ENCODE assay signal across 18 mouse cellular contexts in the genomic region with DNA sequence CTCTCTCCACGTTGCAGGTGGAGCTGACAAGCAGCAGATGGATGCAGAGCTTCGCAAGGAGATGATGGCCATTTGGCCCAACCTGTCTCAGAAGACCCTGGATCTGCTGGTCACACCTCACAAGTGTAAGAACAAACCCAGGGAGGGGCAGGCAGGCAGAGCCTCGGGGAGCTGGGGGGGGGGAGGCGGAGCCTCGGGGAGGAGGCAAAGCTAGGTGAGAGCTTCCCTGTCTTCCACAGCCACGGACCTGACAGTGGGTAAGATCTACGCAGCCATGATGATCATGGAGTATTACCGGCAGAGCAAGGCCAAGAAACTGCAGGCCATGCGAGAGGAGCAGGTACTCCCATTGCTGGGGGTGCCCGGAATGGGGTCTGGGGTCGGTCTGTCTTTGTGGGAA.
"Had no signal": no experiment of that assay in that cellular context is flagged by ENCODE, and none has a peak within 500 bp of the region (broad histone marks: within the 10 kb centered on the region; RNA-seq: fewer than 3 reads in every experiment).

No protein-coding gene starts in this region.

- H3K27me3 ChIP-seq: midbrain, embryonic 12.5 days; neural tube, embryonic 13.5 days; neural tube, embryonic 15.5 days had no signal

- DNase-seq: lung, adult 18-20 months; lung, embryonic 14.5 days; lung, postnatal 10 days; lung, postnatal 4 days; midbrain, embryonic 14.5 days; retina, postnatal 1 day; right cerebral cortex, adult 18-20 months; right cerebral cortex, postnatal 25 days; right cerebral cortex, postnatal 4 days; spleen, adult 18-20 months; thymus, adult 18-20 months; thymus, postnatal 14 days; thymus, postnatal 36 days had no signal

- H3K9me3 ChIP-seq: midbrain, embryonic 10.5 days; midbrain, embryonic 12.5 days; neural tube, embryonic 13.5 days; neural tube, embryonic 15.5 days had no signal

- H3K4me3 ChIP-seq: midbrain, embryonic 10.5 days; midbrain, embryonic 12.5 days; myocyte; neural tube, embryonic 13.5 days; neural tube, embryonic 15.5 days had no signal

- H3K27ac ChIP-seq: midbrain, embryonic 10.5 days; midbrain, embryonic 12.5 days; neural tube, embryonic 13.5 days; neural tube, embryonic 15.5 days had no signal

- H3K9ac ChIP-seq: lung, embryonic 14.5 days; midbrain, embryonic 12.5 days; neural tube, embryonic 13.5 days; neural tube, embryonic 15.5 days had no signal
